Mouse (Mus musculus) thymus, postnatal 14 days (tissue): Measurements from ENCODE around the gene Ssc4d.
A peak's percentile ranks its signal among the peaks of the same experiment; 100 is the strongest.

Experiments used
- DNase-seq: peaks from one replicate; pipeline ENCODE4 v3.0.0; 2021

The Ssc4d gene

DNA sequence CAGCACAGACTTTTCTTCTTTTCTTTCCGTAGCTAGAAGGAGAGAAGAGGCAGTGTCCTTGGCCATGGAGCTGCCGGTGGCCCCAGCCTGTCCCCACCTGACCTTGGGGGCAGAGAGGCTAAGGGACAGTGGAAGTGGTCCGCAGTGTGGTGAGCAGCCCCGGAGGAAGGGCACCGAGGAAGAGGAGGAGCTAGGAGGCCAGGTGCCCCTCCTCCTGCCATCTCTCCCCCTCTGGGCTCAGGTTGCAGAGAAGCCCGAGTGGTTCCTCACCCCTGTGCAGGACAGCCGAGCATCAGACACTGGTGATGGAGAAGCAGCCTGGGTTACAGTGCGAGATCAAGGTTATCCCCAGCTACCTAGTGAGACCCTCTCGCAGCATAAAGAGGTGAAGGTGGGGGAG, at the start of gene Ssc4d:
Ssc4d (minus strand) TSS at position 167 of the 400 bp plus-strand sequence.
- no peak for DNase-seq

DNA sequence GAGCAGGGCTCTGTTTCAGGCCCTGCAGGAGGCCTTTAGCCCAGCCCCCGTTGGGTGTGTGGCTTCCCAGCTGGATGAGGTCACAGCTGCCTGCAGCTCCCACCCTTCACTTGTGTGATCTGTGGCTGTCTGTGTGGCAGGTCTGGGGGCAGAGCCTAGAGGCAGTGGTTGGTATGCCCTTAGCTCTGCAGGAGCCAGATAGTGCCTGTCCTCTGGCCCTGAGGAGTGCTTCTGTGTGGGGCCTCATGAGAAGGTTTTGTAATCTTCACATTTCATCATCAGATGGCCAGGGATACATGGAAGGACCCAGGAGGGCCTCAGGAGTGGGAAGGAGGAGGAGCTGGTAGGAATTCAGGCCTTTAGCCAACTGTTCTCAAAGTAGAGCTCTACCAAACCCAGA, 45.6 kb upstream of the Ssc4d start:
- DNase-seq, result peak; percentile 16

DNA sequence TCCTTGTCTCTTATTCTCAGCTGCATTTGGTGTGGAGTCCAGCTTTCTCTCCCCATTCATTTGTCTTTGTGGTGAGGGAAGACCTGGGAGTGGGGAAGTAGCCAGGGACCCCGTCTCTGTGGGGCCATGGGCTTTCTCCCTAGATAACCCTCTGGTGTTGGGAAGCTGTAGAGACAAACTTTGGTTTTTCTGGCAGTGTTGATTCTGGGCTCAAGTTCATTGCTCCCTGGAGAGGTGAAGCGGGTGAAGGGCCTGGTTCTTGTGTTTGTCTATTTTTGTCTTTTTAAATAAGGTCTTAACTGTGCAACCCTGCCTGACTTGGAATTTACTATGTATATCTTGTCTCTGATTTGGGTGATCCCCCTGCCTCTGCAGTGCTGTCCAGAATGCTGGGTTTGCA, 44.4 kb upstream of the Ssc4d start:
- DNase-seq, result no peak

DNA sequence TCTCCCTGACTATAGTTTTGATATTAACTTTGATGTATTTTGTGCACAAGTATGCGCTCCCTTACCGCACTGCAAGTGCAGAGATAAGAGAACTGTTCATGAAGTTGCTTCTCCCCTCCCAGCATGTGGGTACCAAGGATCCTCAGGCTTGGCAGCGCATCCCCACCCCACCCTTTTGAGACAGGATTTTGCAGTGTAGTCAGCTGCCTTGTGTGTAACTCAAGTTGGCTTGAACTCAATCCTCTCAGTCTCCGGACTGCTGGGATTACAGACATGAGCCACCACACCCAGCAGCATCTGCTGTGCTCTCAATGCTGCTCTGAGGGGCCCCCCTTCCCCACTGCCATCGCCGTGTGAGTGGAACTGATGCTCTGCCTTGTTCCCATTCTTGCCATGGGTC, 42.9 kb upstream of the Ssc4d start:
- DNase-seq, result no peak

DNA sequence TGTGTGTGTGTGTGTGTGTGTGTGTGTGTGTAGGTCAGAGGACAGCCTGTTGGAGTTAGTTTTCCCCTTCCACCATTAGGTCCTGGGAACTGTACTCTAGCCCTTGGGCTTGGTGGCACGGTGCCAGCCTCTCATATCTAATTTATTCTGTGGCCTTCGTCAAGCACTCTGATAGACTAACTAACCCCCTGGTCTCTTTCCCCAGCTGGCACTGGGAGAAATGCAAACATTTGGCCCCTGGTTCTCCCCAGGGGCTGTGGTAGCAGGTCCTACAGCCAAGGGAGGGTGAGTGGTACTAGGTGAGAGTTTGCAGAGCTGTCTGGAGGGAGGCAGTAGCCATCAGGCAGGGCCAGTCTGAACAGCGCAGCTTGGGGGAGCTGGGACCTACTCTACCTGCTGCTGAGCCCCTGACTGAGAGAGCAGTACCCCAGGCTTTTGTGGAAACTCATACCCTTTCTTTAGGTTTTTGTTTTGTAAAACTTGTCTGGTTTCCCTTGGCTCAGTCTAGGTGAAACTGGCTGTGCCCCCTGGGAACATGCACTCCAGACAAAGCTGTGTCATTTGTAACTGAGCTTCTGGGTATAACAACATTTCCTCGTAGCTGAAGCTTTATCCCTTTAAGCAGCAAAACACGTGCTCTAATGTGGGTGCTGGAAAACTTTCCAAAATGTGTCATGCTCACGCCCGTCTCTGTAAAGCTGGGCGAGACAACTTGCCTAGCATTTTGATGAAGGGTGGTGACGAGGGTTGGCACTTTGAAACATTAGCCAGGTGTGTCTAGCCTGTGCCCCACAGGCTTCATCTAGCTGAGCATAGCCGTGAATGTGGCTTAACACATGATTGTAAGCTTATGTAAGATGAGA, 41.9 kb upstream of the Ssc4d start:
- DNase-seq, result no peak

DNA sequence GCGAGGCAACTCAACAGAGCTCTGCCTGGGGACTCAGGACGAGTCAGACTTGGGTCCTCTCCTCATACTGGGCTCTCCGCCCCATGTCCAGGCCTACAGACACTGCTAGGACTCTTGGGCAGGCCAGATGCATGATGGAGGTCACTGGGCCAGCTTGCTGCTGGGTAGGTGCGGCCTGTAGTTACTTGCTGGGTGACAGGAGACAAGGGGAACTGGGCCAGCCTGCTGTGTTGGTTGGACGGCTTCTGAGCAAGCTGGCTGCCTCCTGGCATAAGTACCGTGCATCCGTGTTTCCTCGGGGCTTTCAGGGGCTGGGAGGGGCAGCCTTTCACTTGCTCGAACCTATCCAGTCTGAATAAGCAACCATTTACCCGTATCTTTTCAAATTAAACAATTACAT, 41.3 kb upstream of the Ssc4d start:
- DNase-seq, result no peak

DNA sequence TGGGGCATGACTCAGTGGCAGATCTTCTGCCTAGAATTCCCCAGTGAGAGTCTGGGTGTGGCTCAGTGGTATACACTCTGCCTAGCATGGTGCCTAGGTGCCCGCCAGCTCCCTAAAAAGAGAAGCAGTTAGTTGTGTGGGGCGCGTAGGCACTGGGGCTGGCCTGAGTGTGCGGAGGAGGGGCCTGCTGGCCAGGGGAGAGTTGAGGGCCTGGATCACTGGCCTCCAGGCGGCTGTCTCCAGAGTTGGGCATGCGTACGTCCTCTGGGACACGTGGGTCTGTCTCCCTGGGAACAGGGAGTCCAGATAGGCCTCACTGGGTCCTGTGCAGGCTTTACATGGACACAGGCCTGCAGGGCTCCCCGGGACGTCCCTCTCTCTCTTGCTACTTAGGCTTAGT, 40.5 kb upstream of the Ssc4d start:
- no peak for DNase-seq

DNA sequence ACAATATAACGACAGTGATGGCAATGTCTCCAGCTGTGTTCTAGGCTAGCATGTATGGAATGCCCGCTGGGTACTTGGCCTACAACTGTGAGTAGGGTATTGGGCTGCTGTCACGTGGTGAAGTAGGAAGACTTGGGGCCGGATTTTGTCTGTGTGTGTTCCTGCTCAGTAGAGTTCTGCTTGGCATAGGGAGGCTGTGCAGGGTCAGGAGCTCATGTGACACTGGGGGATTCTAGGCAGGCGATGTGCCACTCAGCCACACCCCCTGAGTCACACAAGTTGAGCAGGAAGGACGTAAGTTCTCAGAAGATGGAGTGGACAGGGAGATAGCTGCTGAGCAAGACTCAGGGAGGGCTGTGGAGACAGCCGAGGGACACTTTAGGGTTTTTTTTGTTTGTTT, 33.4 kb upstream of the Ssc4d start:
- no peak for DNase-seq

DNA sequence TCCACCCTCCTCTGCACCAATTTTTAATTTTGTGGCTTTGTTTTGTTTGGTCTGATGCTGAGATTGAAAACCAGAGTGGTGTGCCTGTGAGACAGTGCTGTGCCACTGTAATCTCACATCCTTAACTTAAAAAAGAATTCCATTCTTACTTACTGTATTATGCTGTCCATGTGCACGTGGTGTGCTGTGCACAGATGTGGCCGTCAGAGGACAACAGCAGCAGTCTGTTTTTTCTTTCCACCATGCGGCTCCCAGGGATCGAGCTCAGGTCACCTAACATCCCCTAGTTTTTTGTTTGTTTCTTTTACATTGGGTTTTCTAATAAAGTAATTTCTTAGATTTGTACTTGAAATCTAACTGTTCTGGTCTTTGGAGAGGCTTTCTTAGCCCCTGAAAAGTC, 30.2 kb upstream of the Ssc4d start:
- DNase-seq, result no peak

DNA sequence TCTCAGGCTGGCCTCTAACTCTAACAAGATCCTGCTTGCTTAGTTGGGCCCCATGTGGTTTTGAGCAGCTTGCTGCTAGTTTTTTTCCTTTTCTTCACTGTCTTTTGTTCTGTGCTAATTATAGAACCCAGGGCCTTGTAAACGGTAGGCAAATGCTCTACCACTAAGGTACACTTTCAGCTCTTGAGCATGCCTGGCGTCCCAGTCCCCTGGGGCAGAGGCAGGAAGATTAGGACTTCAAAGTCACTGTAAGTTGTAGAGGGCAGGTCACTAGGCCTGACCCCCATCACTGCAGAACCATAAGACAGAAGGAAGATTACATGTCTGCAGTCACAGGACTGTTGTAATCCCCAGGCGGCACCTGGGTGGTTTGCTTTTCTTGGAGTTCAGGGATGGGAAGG, 28.4 kb upstream of the Ssc4d start:
- peak; percentile 42 for DNase-seq

DNA sequence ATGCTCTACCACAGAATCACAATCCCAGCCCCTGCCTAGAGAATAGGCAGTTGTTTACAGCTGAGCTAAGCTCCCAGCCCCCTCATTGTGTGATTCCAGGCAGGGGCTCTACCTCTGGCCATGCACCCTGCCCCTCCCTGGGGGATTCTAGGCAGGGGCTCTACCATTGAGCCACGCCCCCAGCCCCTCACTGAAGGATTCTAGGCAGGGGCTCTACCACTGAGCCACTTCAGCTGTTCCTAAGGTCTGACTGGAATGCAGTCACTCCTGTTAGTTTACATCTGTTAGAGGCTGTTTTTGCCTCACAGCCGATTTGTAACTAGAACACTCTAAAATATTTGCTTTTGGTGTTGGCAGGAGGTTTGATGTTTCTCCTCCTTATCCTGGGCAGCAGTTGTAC, 28.0 kb upstream of the Ssc4d start:
- peak; percentile 23 for DNase-seq

DNA sequence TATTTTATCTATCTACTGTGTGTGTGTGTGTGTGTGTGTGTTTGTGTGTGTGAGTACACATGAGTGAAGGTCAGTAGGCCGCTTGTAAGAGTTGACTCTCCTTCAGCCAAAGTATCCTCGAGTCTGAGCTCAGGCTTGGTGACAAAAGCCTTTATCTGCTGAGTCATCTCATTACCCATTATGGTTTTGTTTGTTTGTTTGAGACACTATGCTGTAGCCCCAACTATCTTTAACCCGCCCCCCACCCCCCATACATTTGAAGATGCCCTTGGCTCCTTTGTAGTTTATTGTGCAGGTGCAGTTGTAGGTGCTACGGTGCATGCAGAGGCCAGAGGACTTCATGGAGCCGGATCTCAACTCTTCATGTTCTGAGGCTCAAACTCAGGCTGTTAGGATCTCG, 26.9 kb upstream of the Ssc4d start:
- no peak for DNase-seq

DNA sequence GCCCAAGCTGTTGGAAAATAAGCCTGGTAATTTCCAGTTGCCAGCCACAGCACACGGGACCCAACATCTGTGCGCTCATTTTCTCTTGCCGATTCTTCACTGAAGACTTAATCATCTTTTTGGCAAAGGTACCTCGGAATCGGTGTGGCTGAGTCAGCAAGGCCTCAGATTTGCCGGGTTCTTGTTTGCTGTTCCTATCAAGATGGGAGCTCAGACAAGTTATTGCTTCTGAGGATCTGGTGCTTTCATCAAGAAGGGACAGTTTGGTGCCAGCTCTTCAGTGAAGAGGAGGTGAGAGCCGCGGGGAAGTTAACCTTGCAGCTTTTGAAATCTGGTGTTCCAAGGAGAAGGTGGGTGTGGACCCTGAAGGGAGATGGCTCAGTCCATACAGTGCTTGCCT, 21.8 kb upstream of the Ssc4d start:
- no peak for DNase-seq

DNA sequence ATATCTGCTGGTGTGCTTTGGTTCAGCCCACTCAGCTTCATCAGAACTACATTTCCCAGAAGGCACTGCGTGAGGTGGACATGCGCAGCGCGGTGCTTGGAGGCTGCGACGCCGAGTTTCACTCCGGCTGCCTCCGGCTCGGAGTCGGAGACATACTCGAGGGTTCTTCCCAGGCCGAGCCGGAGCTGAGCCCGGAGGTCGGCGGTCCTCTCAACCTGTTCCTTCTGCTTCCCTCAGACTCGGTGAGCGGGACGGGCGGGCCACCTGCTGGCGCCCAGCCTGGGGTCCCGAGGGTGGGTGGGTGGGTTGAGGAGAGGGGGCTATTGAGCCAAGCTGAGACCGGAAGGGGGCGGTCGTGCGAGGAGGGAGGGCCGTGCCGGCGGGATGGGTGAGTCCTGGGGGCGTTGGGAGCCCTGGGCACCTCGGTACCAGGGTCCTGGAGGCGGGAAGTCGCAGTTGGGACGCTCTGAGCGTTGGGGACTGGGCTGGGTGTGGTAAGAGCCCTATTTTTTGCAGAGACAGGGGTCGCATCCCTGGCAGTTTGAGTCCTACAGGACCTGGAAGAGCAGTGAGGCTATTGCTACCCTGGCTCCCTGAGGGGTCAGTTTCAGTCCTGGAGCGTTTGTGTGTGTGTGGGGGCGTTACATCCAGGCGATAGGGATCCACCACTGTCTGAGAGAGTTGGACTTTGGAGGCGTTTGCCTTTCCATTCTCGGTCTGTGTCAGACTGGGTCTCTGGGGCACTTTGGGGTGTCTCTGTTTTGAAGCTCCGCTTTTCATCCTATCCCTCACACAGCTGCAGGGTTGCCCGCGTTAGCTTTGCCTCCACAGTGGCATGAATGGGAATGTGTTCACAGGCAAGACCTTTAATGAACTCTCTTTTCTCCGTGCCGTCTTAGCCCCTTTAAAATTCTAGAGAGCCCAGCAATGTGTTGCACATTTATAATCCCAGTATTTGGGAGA, 20.7 kb upstream of the Ssc4d start, which contains the start of gene Dtx2:
Dtx2 (plus strand) TSS at position 76 of the 963 bp plus-strand sequence.
- peak; percentile 94 for DNase-seq

DNA sequence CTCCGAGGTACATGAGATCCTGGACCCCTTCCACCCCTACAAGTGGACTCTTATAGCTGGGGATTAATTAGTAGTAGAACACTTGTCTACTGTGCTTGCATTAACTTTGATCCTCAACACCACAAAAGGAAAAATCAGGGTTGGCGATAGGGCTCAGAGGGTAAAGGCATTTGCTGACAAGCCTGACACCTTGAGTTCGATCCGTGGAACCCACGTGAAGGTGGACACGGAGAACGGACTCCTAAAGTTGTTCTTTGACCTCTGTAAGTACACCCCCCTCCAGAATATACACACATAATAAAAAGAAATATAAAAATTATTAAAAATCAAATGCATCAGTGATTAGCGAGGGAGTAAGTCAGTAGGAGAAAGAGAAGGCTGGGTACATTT, 20.0 kb upstream of the Ssc4d start:
- DNase-seq, result no peak

DNA sequence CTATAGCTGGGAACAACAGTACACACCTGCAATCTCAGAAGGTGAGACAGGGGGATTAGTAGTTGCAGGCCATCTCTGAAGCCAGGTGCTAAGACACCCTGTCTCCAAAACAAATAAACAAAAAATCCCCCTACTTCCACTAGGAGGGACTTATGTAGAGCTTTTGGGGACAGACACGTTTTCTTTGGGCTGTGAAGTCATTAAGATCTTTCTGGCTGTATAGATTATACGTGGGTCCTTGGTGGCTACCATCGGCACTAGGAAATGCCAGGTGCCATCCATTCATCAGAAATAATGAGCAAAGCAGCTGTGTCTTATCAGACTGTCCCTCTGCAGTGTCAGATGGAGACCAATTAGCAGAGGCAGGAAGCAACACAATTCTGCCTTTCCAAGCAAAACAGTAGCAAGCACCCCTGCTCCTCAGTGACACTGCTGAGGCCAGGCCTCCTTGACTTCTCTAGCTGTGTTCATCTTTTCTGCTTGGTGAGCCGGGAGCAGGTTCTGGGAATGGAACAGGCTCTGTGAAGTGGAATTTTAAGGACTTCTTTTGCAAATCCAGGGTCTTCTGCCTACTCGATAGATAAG, 19.1 kb upstream of the Ssc4d start:
- no peak for DNase-seq

DNA sequence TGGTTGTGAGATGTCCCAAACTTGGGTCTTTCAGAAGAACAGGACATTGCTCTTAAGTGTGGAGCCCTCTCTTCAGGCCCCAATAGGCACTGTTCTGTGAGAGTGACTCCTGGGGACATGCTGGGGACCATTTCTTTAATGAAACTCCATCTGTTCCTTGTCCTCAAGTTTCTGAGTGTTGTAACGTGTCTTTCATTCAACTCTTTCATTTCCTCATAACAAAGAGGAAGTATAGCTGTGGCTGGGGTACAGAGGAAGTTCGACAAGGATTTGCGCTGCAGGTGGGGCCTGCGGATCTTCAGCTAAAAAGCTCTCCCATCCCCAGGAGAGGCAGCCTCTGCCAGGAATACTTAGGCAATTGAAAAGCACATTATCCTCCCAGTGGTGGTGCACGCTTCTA, 16.3 kb upstream of the Ssc4d start:
- DNase-seq, result peak; percentile 34

DNA sequence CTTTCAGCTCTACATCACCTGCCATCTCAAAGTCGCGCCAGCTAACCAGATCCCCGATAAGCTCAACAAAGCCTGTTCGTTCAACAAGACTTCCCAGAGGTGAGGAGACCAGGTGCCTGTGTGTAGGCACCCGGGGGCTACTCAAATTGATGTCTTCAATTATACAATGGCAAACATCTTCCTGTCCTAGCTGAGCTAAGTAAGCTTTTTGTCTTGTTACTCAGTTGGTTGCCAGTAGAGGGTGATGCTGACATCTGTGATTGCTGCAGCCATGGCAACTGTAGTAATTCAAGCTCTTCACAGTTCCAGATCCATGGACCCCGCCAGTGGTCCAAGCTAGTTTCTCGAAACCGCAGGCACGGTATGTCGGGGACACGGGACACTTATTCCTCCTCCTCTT, 12.9 kb upstream of the Ssc4d start:
- peak; percentile 35 for DNase-seq

DNA sequence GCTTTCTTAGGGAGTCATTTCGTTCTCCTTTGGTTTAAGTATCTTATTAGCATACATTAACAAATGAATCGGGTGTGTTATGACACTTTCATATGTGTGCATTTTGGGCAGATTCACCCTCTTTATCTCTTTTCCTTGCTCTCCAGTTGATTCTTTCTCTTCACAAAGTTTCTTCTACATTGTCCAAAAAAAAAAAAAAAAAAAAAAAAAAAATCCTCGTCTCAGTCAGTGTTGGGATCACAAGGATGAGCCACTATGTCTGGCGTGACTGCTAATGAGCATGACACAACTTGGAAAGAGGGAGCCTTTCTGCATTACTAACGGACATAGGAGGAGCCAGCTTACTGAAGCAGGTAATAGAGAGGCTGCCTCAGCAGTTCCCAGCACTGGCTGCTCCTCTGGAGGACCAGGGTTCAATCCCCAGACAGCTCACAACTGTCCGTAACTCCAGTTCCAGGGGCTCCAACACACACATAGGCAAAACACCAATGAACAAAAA, 10.3 kb upstream of the Ssc4d start:
- no peak for DNase-seq

DNA sequence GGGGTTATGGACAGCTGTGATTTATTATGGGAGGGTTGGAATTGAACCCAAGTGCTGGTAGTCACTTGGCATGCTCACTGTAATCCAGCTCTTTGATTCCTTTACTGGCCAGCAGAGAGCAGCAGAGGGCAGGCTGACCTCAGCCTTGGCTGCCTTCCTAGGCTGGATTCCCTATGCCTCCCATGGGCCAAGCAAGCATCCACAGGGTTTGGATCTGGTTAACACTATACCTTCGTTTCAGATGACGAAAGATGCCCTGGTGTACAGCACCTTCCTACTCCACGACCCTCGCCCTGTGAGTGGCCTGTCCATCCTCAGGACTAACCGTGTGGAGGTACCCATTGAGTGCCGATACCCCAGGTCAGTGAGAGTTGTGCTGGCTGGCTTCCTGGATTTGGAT, 8.1 kb upstream of the Ssc4d start:
- DNase-seq, result peak; percentile 37

DNA sequence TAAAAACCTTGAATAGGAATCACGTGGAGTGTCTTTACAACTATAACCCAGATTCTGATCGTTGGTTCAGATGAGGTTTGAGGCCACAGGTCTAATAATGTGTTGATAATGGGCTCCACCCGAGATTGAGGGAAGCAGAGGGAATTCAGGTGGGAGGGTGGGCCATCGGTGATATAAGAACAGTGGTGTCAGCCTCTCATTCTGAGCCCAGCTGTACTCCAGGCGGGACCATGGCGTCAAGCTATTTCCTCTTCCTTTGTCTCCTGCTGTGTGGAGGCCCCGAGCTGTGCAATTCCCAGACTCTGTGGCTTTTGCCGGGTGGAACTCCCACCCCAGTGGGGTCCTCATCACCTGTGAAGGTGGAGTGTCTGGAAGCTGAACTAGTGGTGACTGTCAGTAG, 5.6 kb upstream of the Ssc4d start, which contains the start of gene Zp3:
Zp3 (plus strand) TSS at position 196 of the 400 bp plus-strand sequence.
- no peak for DNase-seq

DNA sequence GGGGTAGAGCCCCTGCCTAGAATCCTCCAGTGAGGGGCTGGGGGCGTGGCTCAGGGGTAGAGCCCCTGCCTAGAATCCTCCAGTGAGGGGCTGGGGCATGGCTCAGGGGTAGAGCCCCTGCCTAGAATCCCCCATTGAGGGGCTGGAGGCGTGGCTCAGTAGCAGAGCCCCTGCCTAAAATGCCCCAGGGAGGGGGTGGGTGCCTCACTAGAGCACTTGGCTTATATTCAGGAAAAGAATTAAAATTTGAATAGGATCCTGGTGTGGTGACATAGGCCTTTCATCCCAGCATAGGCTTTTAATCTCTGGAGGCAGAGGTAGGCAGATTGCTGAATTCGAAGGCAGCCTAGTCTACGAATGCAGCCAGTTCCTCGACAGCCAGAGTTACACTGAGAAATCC, 5.0 kb upstream of the Ssc4d start:
- DNase-seq, result no peak
